Mouse (Mus musculus) liver, adult 2 months (tissue): ENCODE measurements around the gene Fkbpl. TPM values are rescaled to one million over a fixed set of nuclear protein-coding genes. Genes with fewer than 3 reads are reported as not detected.

Experiments used
- DNase-seq: peaks from one replicate; pipeline ENCODE4 v3.0.0-alpha.2; 2011; ENCODE audit warnings: low read depth, low spot score; ENCODE audit errors: extremely low read depth
- H3K27ac ChIP-seq: fragments of 200-500 bp; replicated peaks from 2 replicates; pipeline ENCODE4 v1.5.1; 2012; ENCODE audit warnings: low read depth, mild to moderate bottlenecking, control low read depth, inconsistent platforms, low read length; ENCODE audit not compliant: insufficient read depth
- H3K27me3 ChIP-seq: fragments of 200-500 bp; 2 replicates; pipeline ENCODE4 v1.6.1; 2012; ENCODE audit warnings: mild to moderate bottlenecking, moderate library complexity, low read length, inconsistent platforms; ENCODE audit not compliant: control insufficient read depth, insufficient read depth
- H3K36me3 ChIP-seq: fragments of 200-500 bp; 2 replicates; pipeline ENCODE4 v1.6.1; 2012; ENCODE audit warnings: low read length, inconsistent platforms; ENCODE audit not compliant: control insufficient read depth, insufficient read depth
- H3K4me1 ChIP-seq: fragments of 200-500 bp; 2 replicates; pipeline ENCODE4 v1.6.1; 2011; ENCODE audit warnings: low read length; ENCODE audit not compliant: control insufficient read depth, insufficient read depth
- H3K4me3 ChIP-seq: fragments of 200-500 bp; 2 replicates; pipeline ENCODE4 v1.5.1; 2011; ENCODE audit warnings: low read depth, mild to moderate bottlenecking, control low read depth, low read length, moderate library complexity; ENCODE audit not compliant: insufficient read depth
- H3K79me2 ChIP-seq: fragments of 200-500 bp; 2 replicates; pipeline ENCODE4 v1.6.1; 2012; ENCODE audit warnings: inconsistent platforms, mild to moderate bottlenecking, low read length, moderate library complexity; ENCODE audit not compliant: control insufficient read depth, insufficient read depth
- H3K9ac ChIP-seq: fragments of 200-500 bp; 2 replicates; pipeline ENCODE4 v1.6.1; 2012; ENCODE audit warnings: low read depth, mild to moderate bottlenecking, control low read depth, inconsistent platforms, low read length
- CTCF ChIP-seq: fragments of 200-500 bp; IDR thresholded peaks from 2 replicates; pipeline ENCODE4 v1.5.1; 2011; ENCODE audit warnings: low read depth, low read length, control low read depth
- POLR2A ChIP-seq: fragments of 200-500 bp; IDR thresholded peaks from 2 replicates; pipeline ENCODE4 v1.6.1; 2011; ENCODE audit warnings: low read length, control low read depth; ENCODE audit not compliant: insufficient read depth; ENCODE audit errors: extremely low read depth
- WGBS: fragments of 180-500 bp; shearing (Covaris S2); methylation state at CpG from one replicate; pipeline ENCODE4 v1.1.7; 2018; 5-methylcytosine and 5-hydroxymethylcytosine counted together
- polyA plus RNA-seq: library from polyadenylated mRNA; depleted of rRNA; stranded (reverse); fragments of >200 nt; gene quantifications from 2 replicates; pipeline ENCODE4 v1.2.3, GENCODE M21; 2012; rRNA removed
- total RNA-seq: library from RNA; depleted of rRNA; stranded (reverse); fragments of >200 nt; gene quantifications from 2 replicates; pipeline ENCODE4 v1.2.3, GENCODE M21; 2014; rRNA removed

Fkbpl gene
- total and polyA plus RNA-seq, 2 experiments: 3.0 to 5.3 TPM

DNA sequence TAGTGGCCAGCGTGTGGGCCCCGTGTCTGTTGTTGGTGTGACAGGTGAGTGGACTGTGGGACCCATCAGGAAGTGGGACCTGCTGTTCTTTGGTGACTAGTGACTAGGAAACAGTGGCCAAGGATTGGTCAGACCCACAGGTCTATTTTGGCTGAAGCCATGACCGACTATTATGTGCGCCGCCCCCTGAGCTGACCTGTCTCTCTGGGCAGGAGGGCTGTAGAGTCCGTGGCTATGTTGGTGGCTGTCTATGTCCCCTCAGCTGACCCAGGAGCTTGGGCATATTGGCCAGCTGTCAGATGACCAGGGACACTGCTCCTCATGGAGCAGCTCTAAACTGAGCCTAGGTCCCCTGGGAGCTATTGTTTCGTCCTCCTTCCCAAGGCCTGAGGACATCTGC lies 44.3 kb downstream of the Fkbpl start:
- no peak overlapping the region for H3K27ac ChIP-seq
- TF ChIP-seq CTCF (no peak), POLR2A (no peak)
- WGBS: 94% methylated on average over 7 of the region's 7 CpGs

DNA sequence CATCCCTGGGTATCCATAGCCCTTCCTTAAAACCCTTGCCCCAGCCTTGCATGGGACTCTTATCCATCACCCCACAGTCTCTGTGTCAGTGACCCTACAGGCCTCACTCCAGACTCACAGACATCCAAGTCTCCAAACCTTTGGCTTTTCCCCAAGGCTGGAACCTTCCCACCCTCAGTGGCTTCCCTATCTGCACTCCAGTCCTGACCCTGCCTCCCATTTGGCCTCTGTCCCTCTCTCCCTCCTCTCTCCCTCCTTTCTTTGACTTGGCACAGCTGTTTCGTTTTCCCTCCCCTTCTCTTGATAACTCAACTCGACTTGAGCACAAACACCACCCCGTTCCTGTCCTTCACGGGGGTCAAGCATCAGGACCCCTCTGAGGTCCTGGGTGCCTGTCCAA lies 45.9 kb downstream of the Fkbpl start:
- no peak for TF ChIP-seq POLR2A
- no peak for TF ChIP-seq CTCF

More for the DNA sequence above, 44.3 kb downstream of the Fkbpl start:
- DNase-seq: no peak
- H3K9ac ChIP-seq: no peak overlapping the region
- H3K4me1 ChIP-seq: no peaks in the 10 kb centered on the region
- H3K36me3 ChIP-seq: no peaks in the 10 kb centered on the region
- no peaks in the 10 kb centered on the region for H3K27me3 ChIP-seq
- no peaks in the 10 kb centered on the region for H3K79me2 ChIP-seq
- no peak overlapping the region for H3K4me3 ChIP-seq

DNA sequence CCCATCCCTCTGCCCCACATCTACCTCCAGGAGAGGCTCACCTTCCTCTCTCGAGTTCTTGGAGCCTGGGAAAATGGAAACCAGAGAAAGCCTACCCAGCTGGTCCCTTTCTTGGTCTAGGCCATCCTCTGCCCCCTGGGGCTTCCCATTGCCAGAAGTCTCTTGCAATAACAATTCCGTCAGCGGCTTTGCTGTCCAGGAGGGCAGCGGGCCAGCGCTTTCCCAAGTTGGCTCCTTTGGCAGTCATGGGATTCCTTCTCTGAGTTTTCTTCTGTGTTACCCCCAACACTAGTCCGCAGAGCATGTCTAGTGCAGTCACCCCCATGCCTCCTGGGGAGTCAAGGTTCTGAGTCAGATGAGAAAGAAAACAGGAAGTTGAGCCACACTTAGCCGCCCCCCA lies 48.3 kb downstream of the Fkbpl start:
- peak; percentile 21 for DNase-seq
- Histone ChIP-seq H3K27ac (peak overlapping the region; percentile 49), H3K4me1 (no peaks in the 10 kb centered on the region), H3K27me3 (no peaks in the 10 kb centered on the region), H3K36me3 (no peaks in the 10 kb centered on the region), H3K9ac (no peak overlapping the region), H3K4me3 (no peak overlapping the region), H3K79me2 (no peaks in the 10 kb centered on the region)
- WGBS: 70% methylated on average over 7 of the region's 7 CpGs
- TF ChIP-seq CTCF (no peak), POLR2A (no peak)

More for the DNA sequence above, 45.9 kb downstream of the Fkbpl start:
- Histone ChIP-seq H3K4me1 (no peaks in the 10 kb centered on the region), H3K36me3 (no peaks in the 10 kb centered on the region), H3K79me2 (no peaks in the 10 kb centered on the region), H3K27ac (no peak overlapping the region), H3K9ac (no peak overlapping the region), H3K27me3 (no peaks in the 10 kb centered on the region), H3K4me3 (no peak overlapping the region)
- WGBS: 27% methylated on average over 4 of the region's 4 CpGs
- DNase-seq: peak; percentile 57

Other genes starting within 250 kb of the Fkbpl start
- not detected in 2 replicates for gene BC051142, start 245.9 kb upstream of the Fkbpl start, total RNA-seq
- 0.06 TPM in 1 of 2 replicates, not detected in the other for gene BC051142, start 245.9 kb upstream of the Fkbpl start, polyA plus RNA-seq
- 0.09 TPM in 1 of 2 replicates, not detected in the other for gene Btnl4, start 167.4 kb upstream of the Fkbpl start, total RNA-seq
- not detected in 2 replicates for gene Btnl4, start 167.4 kb upstream of the Fkbpl start, polyA plus RNA-seq
- 0.07 TPM in 1 of 2 replicates, not detected in the other for gene Btnl6, start 127.4 kb upstream of the Fkbpl start, total RNA-seq
- not detected in 2 replicates for gene Btnl6, start 127.4 kb upstream of the Fkbpl start, polyA plus RNA-seq
- gene Notch4, start 80.5 kb upstream of the Fkbpl start, total RNA-seq: 0.83 and 2.6 TPM in 2 replicates
- gene Notch4, start 80.5 kb upstream of the Fkbpl start, polyA plus RNA-seq: 1.8 and 3.4 TPM in 2 replicates
- gene Gpsm3, start 55.0 kb upstream of the Fkbpl start, total RNA-seq: 0.65 and 0.94 TPM in 2 replicates
- 2.5 and 3.4 TPM in 2 replicates for gene Gpsm3, start 55.0 kb upstream of the Fkbpl start, polyA plus RNA-seq
- gene Pbx2, start 53.5 kb upstream of the Fkbpl start, total RNA-seq: 10.9 and 17.1 TPM in 2 replicates
- gene Pbx2, start 53.5 kb upstream of the Fkbpl start, polyA plus RNA-seq: 19.5 and 21.1 TPM in 2 replicates
- 0.07 and 0.09 TPM in 2 replicates for gene Ager, start 46.9 kb upstream of the Fkbpl start, total RNA-seq
- 0.21 and 0.29 TPM in 2 replicates for gene Ager, start 46.9 kb upstream of the Fkbpl start, polyA plus RNA-seq
- gene Rnf5, start 41.1 kb upstream of the Fkbpl start, total RNA-seq: 23.0 and 31.5 TPM in 2 replicates
- 155 and 182 TPM in 2 replicates for gene Rnf5, start 41.1 kb upstream of the Fkbpl start, polyA plus RNA-seq
- gene Agpat1, start 40.5 kb upstream of the Fkbpl start, total RNA-seq: 4.3 and 4.8 TPM in 2 replicates
- gene Agpat1, start 40.5 kb upstream of the Fkbpl start, polyA plus RNA-seq: 31.8 and 40.5 TPM in 2 replicates
- 0.37 and 0.60 TPM in 2 replicates for gene Egfl8, start 28.8 kb upstream of the Fkbpl start, total RNA-seq
- gene Egfl8, start 28.8 kb upstream of the Fkbpl start, polyA plus RNA-seq: 0.82 and 1.2 TPM in 2 replicates
- gene Ppt2, start 16.3 kb upstream of the Fkbpl start, total RNA-seq: 22.5 and 28.5 TPM in 2 replicates
- gene Ppt2, start 16.3 kb upstream of the Fkbpl start, polyA plus RNA-seq: 38.5 and 46.7 TPM in 2 replicates
- not detected in 2 replicates for gene Prrt1, start 15.2 kb upstream of the Fkbpl start, total RNA-seq
- 0.32 and 0.39 TPM in 2 replicates for gene Prrt1, start 15.2 kb upstream of the Fkbpl start, polyA plus RNA-seq
- 4.4 and 6.6 TPM in 2 replicates for gene Atf6b, start 2.4 kb downstream of the Fkbpl start, total RNA-seq
- 29.8 and 34.6 TPM in 2 replicates for gene Atf6b, start 2.4 kb downstream of the Fkbpl start, polyA plus RNA-seq
- gene Tnxb, start 25.8 kb downstream of the Fkbpl start, total RNA-seq: 3.6 and 5.6 TPM in 2 replicates
- gene Tnxb, start 25.8 kb downstream of the Fkbpl start, polyA plus RNA-seq: 2.4 and 3.5 TPM in 2 replicates
- gene C4b, start 99.1 kb downstream of the Fkbpl start, total RNA-seq: 421 and 487 TPM in 2 replicates
- gene C4b, start 99.1 kb downstream of the Fkbpl start, polyA plus RNA-seq: 561 and 742 TPM in 2 replicates
- gene Cyp21a1, start 159.8 kb downstream of the Fkbpl start, total RNA-seq: 0.18 and 12.8 TPM in 2 replicates
- 0.10 TPM in 1 of 2 replicates, not detected in the other for gene Cyp21a1, start 159.8 kb downstream of the Fkbpl start, polyA plus RNA-seq
- 7.6 and 7.9 TPM in 2 replicates for gene Stk19, start 192.2 kb downstream of the Fkbpl start, total RNA-seq
- 16.6 and 19.8 TPM in 2 replicates for gene Stk19, start 192.2 kb downstream of the Fkbpl start, polyA plus RNA-seq
- 9.7 and 12.8 TPM in 2 replicates for gene Dxo, start 192.3 kb downstream of the Fkbpl start, total RNA-seq
- 26.3 and 36.6 TPM in 2 replicates for gene Dxo, start 192.3 kb downstream of the Fkbpl start, polyA plus RNA-seq
- 32.0 and 39.4 TPM in 2 replicates for gene Skiv2l, start 205.4 kb downstream of the Fkbpl start, total RNA-seq
- 51.1 and 61.7 TPM in 2 replicates for gene Skiv2l, start 205.4 kb downstream of the Fkbpl start, polyA plus RNA-seq
- gene Nelfe, start 205.6 kb downstream of the Fkbpl start, total RNA-seq: 21.9 and 22.0 TPM in 2 replicates
- gene Nelfe, start 205.6 kb downstream of the Fkbpl start, polyA plus RNA-seq: 14.9 and 17.1 TPM in 2 replicates
- 1,474 and 1,577 TPM in 2 replicates for gene Cfb, start 217.8 kb downstream of the Fkbpl start, total RNA-seq
- gene Cfb, start 217.8 kb downstream of the Fkbpl start, polyA plus RNA-seq: 709 and 764 TPM in 2 replicates
- gene Zbtb12, start 234.7 kb downstream of the Fkbpl start, total RNA-seq: 1.8 and 3.2 TPM in 2 replicates
- gene Zbtb12, start 234.7 kb downstream of the Fkbpl start, polyA plus RNA-seq: 3.3 and 4.6 TPM in 2 replicates
- 1.1 TPM in 1 of 2 replicates, not detected in the other for gene Gm20547, start 237.3 kb downstream of the Fkbpl start, total RNA-seq
- gene Gm20547, start 237.3 kb downstream of the Fkbpl start, polyA plus RNA-seq: 0.09 TPM in 1 of 2 replicates, not detected in the other